Mouse (Mus musculus): ENCODE data around the gene Ankfy1. TPM values are rescaled to one million over a fixed set of nuclear protein-coding genes. Genes with fewer than 3 reads are reported as not detected.

The Ankfy1 gene
- 22.2 and 25.4 TPM in 2 replicates for polyA plus RNA-seq (2015; fragmentation: Nextera tagmentation; extraction: Ambion mirVana)

DNA sequence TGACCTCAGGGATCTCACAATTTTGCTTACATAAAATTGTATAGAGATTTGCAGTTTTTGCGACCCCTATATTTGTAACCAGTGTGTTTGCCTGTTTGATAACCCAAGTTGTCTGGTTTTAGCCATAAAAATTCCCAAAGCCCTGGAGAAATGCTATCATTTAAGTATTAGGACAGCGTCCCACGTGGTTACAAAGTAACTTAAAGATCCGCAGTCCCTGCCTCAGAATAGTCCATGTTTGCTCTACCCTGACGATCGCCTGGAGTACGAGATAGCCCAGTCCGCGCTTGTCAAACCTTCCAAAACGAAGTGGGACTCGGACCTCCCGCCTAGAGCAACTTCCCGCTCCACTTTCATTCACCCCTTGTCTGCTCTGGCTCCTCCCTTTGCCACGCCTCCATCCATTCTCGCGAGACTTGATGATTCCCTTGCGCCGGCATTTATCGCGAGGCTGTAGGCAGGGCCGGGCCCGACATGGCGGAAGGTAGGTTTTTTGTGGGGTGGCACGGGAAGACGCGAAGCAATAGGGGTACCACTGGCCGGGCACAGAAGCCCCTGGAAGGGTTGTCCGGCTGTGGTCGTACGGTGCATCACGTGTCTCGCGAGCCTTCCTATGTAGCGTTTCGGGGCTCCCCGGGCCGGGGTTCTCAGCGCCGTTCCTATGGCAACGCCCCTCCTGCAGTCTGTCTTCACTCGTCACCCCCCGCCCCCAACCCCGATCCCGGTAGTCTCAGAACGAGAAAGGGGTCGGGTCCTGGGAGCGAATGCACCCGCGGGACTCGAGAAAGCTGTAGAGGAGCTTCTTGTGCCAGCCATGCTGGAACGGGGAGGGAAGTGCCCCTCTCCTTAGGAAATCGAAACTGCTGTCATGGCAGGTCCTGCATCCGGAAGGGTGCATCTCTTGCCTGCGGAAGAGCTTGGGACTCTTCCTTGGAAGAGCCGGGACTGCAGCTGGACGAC is at the start of gene Ankfy1:
TSS of gene Ankfy1 (plus strand) at position 456 of the 960 bp plus-strand sequence.
- Histone ChIP-seq H3K36me3 (peaks cover 8% of the 10 kb centered on the region), H3K27me3 (no peaks in the 10 kb centered on the region), H3K9ac (peak within 1 kb of the TSS; percentile 88), H3K4me1 (peaks cover 27% of the 10 kb centered on the region), H3K4me3 (peak within 1 kb of the TSS; percentile 82), H3K27ac (peak within 1 kb of the TSS; percentile 76), H3K9me3 (no peaks in the 10 kb centered on the region), H3K4me2 (replicated peaks) (peak within 1 kb of the TSS; percentile 85)
- WGBS: under 1% methylated on average over 56 of the region's 56 CpGs
- peak; percentile 96 for ATAC-seq (ENCODE audit: low FRiP score, low read depth)

DNA sequence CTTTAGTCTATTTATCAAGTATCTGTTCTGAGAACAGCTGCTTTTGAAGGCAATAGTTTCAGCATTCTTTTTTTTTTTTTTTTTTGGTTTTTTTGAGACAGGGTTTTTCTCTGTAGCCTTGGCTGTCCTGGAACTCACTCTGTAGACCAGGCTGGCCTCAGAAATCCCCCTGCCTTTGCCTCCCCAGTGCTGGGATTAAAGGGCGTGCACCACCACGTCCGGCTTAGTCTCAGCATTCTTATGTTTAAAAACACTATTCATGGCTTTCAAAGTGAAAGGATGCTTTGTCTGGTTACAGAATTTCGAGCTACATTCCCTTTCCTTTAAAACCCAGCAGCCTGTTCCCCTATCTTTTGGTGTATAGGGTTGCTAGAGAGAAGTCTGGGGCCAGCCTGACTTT is 47.1 kb upstream of the Ankfy1 start:
- Histone ChIP-seq H3K9ac (no peak overlapping the region), H3K9me3 (no peaks in the 10 kb centered on the region), H3K4me2 (replicated peaks) (no peak overlapping the region), H3K27me3 (no peaks in the 10 kb centered on the region), H3K4me3 (no peak overlapping the region), H3K36me3 (peaks cover 4% of the 10 kb centered on the region; the same call in 1 of the 2 replicates), H3K27ac (no peak overlapping the region), H3K4me1 (no peaks in the 10 kb centered on the region)
- WGBS: 69% methylated on average over 4 of the region's 4 CpGs
- no peak for ATAC-seq (ENCODE audit: low FRiP score, low read depth)

- 92% methylated on average over 5 of the region's 5 CpGs for WGBS
- no peaks in the 10 kb centered on the region for H3K9me3 ChIP-seq
- H3K27me3 ChIP-seq: no peaks in the 10 kb centered on the region
- no peak overlapping the region for H3K9ac ChIP-seq
- peaks cover 4% of the 10 kb centered on the region; the same call in 1 of the 2 replicates for H3K36me3 ChIP-seq
- no peak overlapping the region for H3K27ac ChIP-seq
- H3K4me2 ChIP-seq (replicated peaks): no peak overlapping the region
- no peak for ATAC-seq (ENCODE audit: low FRiP score, low read depth)
- no peaks in the 10 kb centered on the region for H3K4me1 ChIP-seq
- no peak overlapping the region for H3K4me3 ChIP-seq
Observed at GRCm38 (mm10) chr11:72645386-72645785, 44.4 kb upstream of the Ankfy1 start.

- Histone ChIP-seq H3K9ac (no peak overlapping the region), H3K36me3 (no peaks in the 10 kb centered on the region), H3K9me3 (no peaks in the 10 kb centered on the region), H3K4me3 (no peak overlapping the region), H3K27ac (no peak overlapping the region), H3K4me1 (no peaks in the 10 kb centered on the region), H3K27me3 (no peaks in the 10 kb centered on the region), H3K4me2 (replicated peaks) (no peak overlapping the region)
- no peak for ATAC-seq (ENCODE audit: low FRiP score, low read depth)
- WGBS: 71% methylated on average over 2 of the region's 2 CpGs
Observed at GRCm38 (mm10) chr11:72650347-72650746, 39.5 kb upstream of the Ankfy1 start.

- no peaks in the 10 kb centered on the region for H3K36me3 ChIP-seq
- no peaks in the 10 kb centered on the region for H3K9me3 ChIP-seq
- H3K4me2 ChIP-seq (replicated peaks): no peak overlapping the region
- no peaks in the 10 kb centered on the region for H3K27me3 ChIP-seq
- H3K9ac ChIP-seq: no peak overlapping the region
- no peak overlapping the region for H3K27ac ChIP-seq
- H3K4me1 ChIP-seq: no peaks in the 10 kb centered on the region
- no peak for ATAC-seq (ENCODE audit: low FRiP score, low read depth)
- no peak overlapping the region for H3K4me3 ChIP-seq
Observed at GRCm38 (mm10) chr11:72659918-72660317, 29.9 kb upstream of the Ankfy1 start.

- Histone ChIP-seq H3K9ac (no peak overlapping the region), H3K27me3 (no peaks in the 10 kb centered on the region), H3K27ac (no peak overlapping the region), H3K4me2 (replicated peaks) (no peak overlapping the region), H3K36me3 (no peaks in the 10 kb centered on the region), H3K4me3 (no peak overlapping the region), H3K9me3 (no peaks in the 10 kb centered on the region), H3K4me1 (no peaks in the 10 kb centered on the region)
- ATAC-seq (ENCODE audit: low FRiP score, low read depth): no peak
- 92% methylated on average over 1 of the region's 1 CpGs for WGBS
Observed at GRCm38 (mm10) chr11:72660359-72660758, 29.4 kb upstream of the Ankfy1 start.

DNA sequence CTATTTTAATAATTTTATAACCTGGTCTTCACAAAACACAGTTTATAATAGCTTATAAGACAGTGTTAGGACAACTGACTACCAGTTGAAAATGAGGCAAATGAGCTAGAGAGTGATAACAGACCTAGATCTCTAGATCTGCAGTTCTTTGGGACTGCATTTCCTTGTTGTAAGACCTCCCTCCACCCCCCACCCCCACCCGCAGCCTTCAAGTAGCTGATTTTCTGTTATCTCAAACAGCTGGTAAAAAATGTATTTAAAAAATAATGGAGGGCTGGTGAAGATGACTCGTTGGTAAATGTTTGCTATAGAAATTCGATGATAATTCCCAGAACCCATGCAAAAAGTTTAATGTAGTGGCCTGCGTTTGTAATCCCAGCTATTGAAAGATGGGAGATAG is 25.2 kb upstream of the Ankfy1 start:
- Histone ChIP-seq H3K4me2 (replicated peaks) (no peak overlapping the region), H3K9ac (no peak overlapping the region), H3K4me3 (no peak overlapping the region), H3K4me1 (no peaks in the 10 kb centered on the region), H3K36me3 (no peaks in the 10 kb centered on the region), H3K27ac (no peak overlapping the region), H3K27me3 (no peaks in the 10 kb centered on the region), H3K9me3 (no peaks in the 10 kb centered on the region)
- WGBS: 92% methylated on average over 4 of the region's 4 CpGs
- no peak for ATAC-seq (ENCODE audit: low FRiP score, low read depth)

- no peaks in the 10 kb centered on the region for H3K4me1 ChIP-seq
- no peak overlapping the region for H3K4me2 ChIP-seq (replicated peaks)
- H3K4me3 ChIP-seq: no peak overlapping the region
- ATAC-seq (ENCODE audit: low FRiP score, low read depth): no peak
- no peaks in the 10 kb centered on the region for H3K9me3 ChIP-seq
- H3K9ac ChIP-seq: no peak overlapping the region
- no peak overlapping the region for H3K27ac ChIP-seq
- H3K36me3 ChIP-seq: no peaks in the 10 kb centered on the region; the same call in 1 of the 2 replicates
- no peaks in the 10 kb centered on the region for H3K27me3 ChIP-seq
Observed at GRCm38 (mm10) chr11:72670634-72671033, 19.2 kb upstream of the Ankfy1 start.

GRCm38 (mm10) chr11:72671294-72671988 is 18.4 kb upstream of the Ankfy1 start:
- H3K27me3 ChIP-seq: no peaks in the 10 kb centered on the region
- no peak overlapping the region for H3K27ac ChIP-seq
- no peak for ATAC-seq (ENCODE audit: low FRiP score, low read depth)
- no peak overlapping the region for H3K4me2 ChIP-seq (replicated peaks)
- no peak overlapping the region for H3K9ac ChIP-seq
- H3K4me1 ChIP-seq: no peaks in the 10 kb centered on the region
- WGBS: 88% methylated on average over 6 of the region's 6 CpGs
- no peaks in the 10 kb centered on the region for H3K9me3 ChIP-seq
- no peaks in the 10 kb centered on the region; the same call in 1 of the 2 replicates for H3K36me3 ChIP-seq
- H3K4me3 ChIP-seq: no peak overlapping the region

- no peak overlapping the region for H3K4me3 ChIP-seq
- no peak overlapping the region for H3K27ac ChIP-seq
- WGBS: 91% methylated on average over 1 of the region's 1 CpGs
- H3K36me3 ChIP-seq: no peaks in the 10 kb centered on the region; the same call in 1 of the 2 replicates
- H3K4me2 ChIP-seq (replicated peaks): no peak overlapping the region
- no peaks in the 10 kb centered on the region for H3K27me3 ChIP-seq
- ATAC-seq (ENCODE audit: low FRiP score, low read depth): no peak
- H3K4me1 ChIP-seq: no peaks in the 10 kb centered on the region
- no peaks in the 10 kb centered on the region for H3K9me3 ChIP-seq
- no peak overlapping the region for H3K9ac ChIP-seq
Observed at GRCm38 (mm10) chr11:72672438-72672837, 17.4 kb upstream of the Ankfy1 start.

DNA sequence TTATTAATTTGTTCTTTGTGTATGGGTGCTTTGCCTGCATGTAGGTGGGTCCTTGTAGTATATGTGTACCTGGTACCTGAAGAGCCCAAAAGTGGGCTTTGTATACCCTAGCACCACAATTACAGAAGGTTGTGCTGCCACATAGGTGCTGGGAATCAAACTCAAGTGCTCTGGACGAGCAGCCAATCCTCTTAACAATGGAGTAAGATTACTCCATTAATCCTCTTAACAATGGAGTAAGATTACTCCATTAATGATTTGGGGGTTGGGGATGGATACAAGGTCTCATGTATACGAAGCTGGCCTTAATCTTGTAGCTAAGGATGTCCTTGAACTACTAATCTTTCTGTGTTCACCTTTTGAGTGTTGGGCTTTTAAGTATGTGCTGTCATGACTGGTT is 14.5 kb upstream of the Ankfy1 start:
- no peak overlapping the region for H3K9ac ChIP-seq
- H3K36me3 ChIP-seq: peaks cover 6% of the 10 kb centered on the region; the same call in 1 of the 2 replicates
- whole genome bisulfite sequencing: 86% methylated on average over 2 of the region's 2 CpGs
- ATAC-seq (ENCODE audit: low FRiP score, low read depth): no peak
- no peaks in the 10 kb centered on the region for H3K9me3 ChIP-seq
- H3K27ac ChIP-seq: no peak overlapping the region
- H3K4me2 ChIP-seq (replicated peaks): no peak overlapping the region
- no peaks in the 10 kb centered on the region for H3K4me1 ChIP-seq
- no peaks in the 10 kb centered on the region for H3K27me3 ChIP-seq
- H3K4me3 ChIP-seq: no peak overlapping the region

GRCm38 (mm10) chr11:72680726-72681125 is 9.1 kb upstream of the Ankfy1 start:
- ATAC-seq (ENCODE audit: low FRiP score, low read depth): no peak
- H3K4me2 ChIP-seq (replicated peaks): no peak overlapping the region

More at GRCm38 (mm10) chr11:72680726-72681125, 9.1 kb upstream of the Ankfy1 start:
- Histone ChIP-seq H3K36me3 (peaks cover 29% of the 10 kb centered on the region), H3K27me3 (no peaks in the 10 kb centered on the region), H3K9me3 (no peaks in the 10 kb centered on the region), H3K4me1 (no peaks in the 10 kb centered on the region), H3K4me3 (no peak overlapping the region), H3K27ac (no peak overlapping the region), H3K9ac (no peak overlapping the region)

Measured in limb, embryonic 13.5 days (tissue).